In genomic region chr1:127548078-127548477, GRCm38 (mm10) we compare ENCODE assay signal across 24 mouse cellular contexts.
A peak's percentile ranks its signal among the peaks of the same experiment; 100 is the strongest.
DNase-seq lines count a peak whose midpoint lies in the region; ATAC-seq and TF ChIP-seq lines count a peak whose summit lies in the region.
"Had no signal": no experiment of that assay in that cellular context is flagged by ENCODE, and none has a peak within 500 bp of the region (broad histone marks: within the 10 kb centered on the region; RNA-seq: fewer than 3 reads in every experiment).

No protein-coding gene starts in this region.

- H3K4me1 ChIP-seq in forebrain, embryonic 12.5 days: no peaks in the 10 kb centered on the region; the same call in 1 of the 2 replicates
- H3K4me1 ChIP-seq in forebrain, embryonic 11.5 days (replicated peaks; ENCODE audit: control insufficient read depth, insufficient read depth, low read length): no peaks in the 10 kb centered on the region
- H3K4me1 ChIP-seq in forebrain, embryonic 16.5 days (replicated peaks; ENCODE audit: control insufficient read depth, insufficient read depth, low read length): no peaks in the 10 kb centered on the region
- H3K4me1 ChIP-seq in forebrain, postnatal 0 days (ENCODE audit: insufficient read depth): no peaks in the 10 kb centered on the region
- peaks cover 5% of the 10 kb centered on the region; the same call in 1 of the 2 replicates for H3K4me1 ChIP-seq in midbrain, embryonic 12.5 days
- H3K4me1 ChIP-seq in midbrain, embryonic 10.5 days: peaks cover 13% of the 10 kb centered on the region; the same call in 1 of the 2 replicates
- H3K4me1 ChIP-seq: heart, embryonic 12.5 days; intestine, embryonic 15.5 days had no signal

- no peaks in the 10 kb centered on the region for H3K9me3 ChIP-seq in forebrain, embryonic 12.5 days
- no peaks in the 10 kb centered on the region for H3K9me3 ChIP-seq in forebrain, embryonic 11.5 days (ENCODE audit: control insufficient read depth, low read length)
- no peaks in the 10 kb centered on the region for H3K9me3 ChIP-seq in forebrain, embryonic 16.5 days (ENCODE audit: control insufficient read depth, low read length)
- H3K9me3 ChIP-seq in forebrain, postnatal 0 days (ENCODE audit: low read length): no peaks in the 10 kb centered on the region
- no peaks in the 10 kb centered on the region for H3K9me3 ChIP-seq in midbrain, embryonic 12.5 days
- H3K9me3 ChIP-seq in midbrain, embryonic 10.5 days (replicated peaks): no peaks in the 10 kb centered on the region
- H3K9me3 ChIP-seq: heart, embryonic 12.5 days; heart, embryonic 15.5 days; hindbrain, embryonic 10.5 days; hindbrain, embryonic 13.5 days; intestine, embryonic 15.5 days had no signal

- TF ChIP-seq CTCF in forebrain, postnatal 0 days (IDR thresholded peaks at IDR 0.05; ENCODE audit: low read depth): no peak
- no peak for TF ChIP-seq CTCF in brain, embryonic 14.5 days (IDR thresholded peaks at IDR 0.05; ENCODE audit: borderline replicate concordance, extremely low read depth, insufficient read depth, insufficient read length)

- no peak overlapping the region for H3K4me2 ChIP-seq in forebrain, embryonic 12.5 days
- no peak overlapping the region for H3K4me2 ChIP-seq in forebrain, embryonic 11.5 days (ENCODE audit: low read depth, low read length, severe bottlenecking)
- no peak overlapping the region for H3K4me2 ChIP-seq in forebrain, embryonic 16.5 days (ENCODE audit: low read length)
- H3K4me2 ChIP-seq in forebrain, postnatal 0 days (ENCODE audit: low read depth): no peak overlapping the region
- H3K4me2 ChIP-seq in midbrain, embryonic 12.5 days (replicated peaks): no peak overlapping the region
- H3K4me2 ChIP-seq: heart, embryonic 12.5 days; heart, embryonic 15.5 days; hindbrain, embryonic 13.5 days; intestine, embryonic 15.5 days had no signal

- H3K27me3 ChIP-seq in forebrain, embryonic 12.5 days: peaks cover 10% of the 10 kb centered on the region; the same call in 1 of the 2 replicates
- no peaks in the 10 kb centered on the region for H3K27me3 ChIP-seq in forebrain, embryonic 11.5 days (ENCODE audit: control insufficient read depth, insufficient read depth, low read length)
- no peaks in the 10 kb centered on the region for H3K27me3 ChIP-seq in forebrain, embryonic 16.5 days (replicated peaks; ENCODE audit: control insufficient read depth, insufficient read depth, low read length)
- H3K27me3 ChIP-seq in forebrain, postnatal 0 days (ENCODE audit: insufficient read depth, low read length): 0 out of 2 replicates have a peak, but pooled peaks cover 3% of the 10 kb centered on the region
- no peaks in the 10 kb centered on the region for H3K27me3 ChIP-seq in midbrain, embryonic 12.5 days
- H3K27me3 ChIP-seq in midbrain, embryonic 10.5 days (ENCODE audit: low read depth, poor library complexity, severe bottlenecking): no peaks in the 10 kb centered on the region
- H3K27me3 ChIP-seq: heart, embryonic 12.5 days; heart, embryonic 15.5 days; intestine, embryonic 15.5 days had no signal

- ATAC-seq in forebrain, embryonic 12.5 days (ENCODE audit: low FRiP score): peak; percentile 41; the same call in 1 of the 2 replicates
- no peak for ATAC-seq in forebrain, embryonic 11.5 days (replicated peaks; ENCODE audit: low FRiP score)
- peak; percentile 20; the same call in 1 of the 2 replicates for ATAC-seq in forebrain, embryonic 16.5 days
- ATAC-seq in forebrain, postnatal 0 days: no peak
- peak; percentile 69 for ATAC-seq in midbrain, embryonic 12.5 days (ENCODE audit: low FRiP score, low read depth)
- ATAC-seq: activated CD4-positive, CD25-positive, alpha-beta regulatory T cell, adult 4 months; hindbrain, embryonic 16.5 days; intestine, embryonic 15.5 days had no signal

- H3K36me3 ChIP-seq in forebrain, embryonic 12.5 days (replicated peaks): no peaks in the 10 kb centered on the region
- H3K36me3 ChIP-seq in forebrain, embryonic 11.5 days (ENCODE audit: control insufficient read depth, insufficient read depth, low read length): no peaks in the 10 kb centered on the region
- H3K36me3 ChIP-seq in forebrain, embryonic 16.5 days (ENCODE audit: control insufficient read depth, insufficient read depth): no peaks in the 10 kb centered on the region
- no peaks in the 10 kb centered on the region for H3K36me3 ChIP-seq in forebrain, postnatal 0 days (ENCODE audit: insufficient read depth)
- no peaks in the 10 kb centered on the region for H3K36me3 ChIP-seq in midbrain, embryonic 12.5 days
- H3K36me3 ChIP-seq in midbrain, embryonic 10.5 days: no peaks in the 10 kb centered on the region
- H3K36me3 ChIP-seq: heart, embryonic 12.5 days; heart, embryonic 15.5 days; hindbrain, embryonic 10.5 days; hindbrain, embryonic 13.5 days; intestine, embryonic 15.5 days had no signal

- H3K9ac ChIP-seq in forebrain, embryonic 12.5 days: no peak overlapping the region
- H3K9ac ChIP-seq in forebrain, embryonic 11.5 days (ENCODE audit: low read length): no peak overlapping the region
- no peak overlapping the region for H3K9ac ChIP-seq in forebrain, embryonic 16.5 days (replicated peaks; ENCODE audit: low read depth, low read length)
- no peak overlapping the region for H3K9ac ChIP-seq in forebrain, postnatal 0 days
- no peak overlapping the region for H3K9ac ChIP-seq in midbrain, embryonic 12.5 days (replicated peaks)
- H3K9ac ChIP-seq: heart, embryonic 12.5 days; heart, embryonic 15.5 days; hindbrain, embryonic 13.5 days; intestine, embryonic 15.5 days had no signal

- WGBS in forebrain, embryonic 12.5 days: 47% methylated on average over 4 of the region's 4 CpGs
- 62% methylated on average over 4 of the region's 4 CpGs for WGBS in forebrain, embryonic 11.5 days
- WGBS in forebrain, embryonic 16.5 days: 30% methylated on average over 4 of the region's 4 CpGs
- WGBS in forebrain, postnatal 0 days: 38% methylated on average over 4 of the region's 4 CpGs
- WGBS in midbrain, embryonic 12.5 days: 32% methylated on average over 4 of the region's 4 CpGs
- WGBS in midbrain, embryonic 10.5 days: 60% methylated on average over 4 of the region's 4 CpGs

- no peak overlapping the region for H3K27ac ChIP-seq in forebrain, embryonic 12.5 days
- H3K27ac ChIP-seq in forebrain, embryonic 11.5 days (ENCODE audit: low read depth, low read length): no peak overlapping the region
- H3K27ac ChIP-seq in forebrain, embryonic 16.5 days (ENCODE audit: low read length): no peak overlapping the region
- no peak overlapping the region for H3K27ac ChIP-seq in forebrain, postnatal 0 days (ENCODE audit: low read depth, low read length)
- no peak overlapping the region for H3K27ac ChIP-seq in midbrain, embryonic 12.5 days (replicated peaks)
- no peak overlapping the region for H3K27ac ChIP-seq in midbrain, embryonic 10.5 days (replicated peaks)
- H3K27ac ChIP-seq: heart, embryonic 15.5 days; hindbrain, embryonic 10.5 days; hindbrain, embryonic 13.5 days; intestine, embryonic 15.5 days had no signal

- no peak for DNase-seq in forebrain, embryonic 11.5 days (ENCODE audit: low spot score)
- no peak for DNase-seq in forebrain, postnatal 0 days
- DNase-seq in midbrain, embryonic 10.5 days (ENCODE audit: low spot score): no peak
- DNase-seq in brain, embryonic 14.5 days (ENCODE audit: low read depth): peak; percentile 50
- no peak for DNase-seq in kidney, postnatal 10 days
- DNase-seq: adrenal gland, adult 8-10 months; adrenal gland, postnatal 25 days; cerebellum, adult 18-20 months; cerebellum, adult 9-10 months; cerebellum, postnatal 14 days; gastrocnemius, postnatal 10 days; gastrocnemius, postnatal 36 days; heart, postnatal 10 days; heart, postnatal 36 days had no signal

- no peak for TF ChIP-seq POLR2A in brain, embryonic 14.5 days (IDR thresholded peaks at IDR 0.05; ENCODE audit: borderline replicate concordance, extremely low read depth, insufficient read depth, insufficient read length, poor library complexity, severe bottlenecking)

- H3K4me3 ChIP-seq in forebrain, embryonic 12.5 days (replicated peaks): no peak overlapping the region
- no peak overlapping the region for H3K4me3 ChIP-seq in forebrain, embryonic 11.5 days (ENCODE audit: low read depth, low read length)
- no peak overlapping the region for H3K4me3 ChIP-seq in forebrain, embryonic 16.5 days (replicated peaks; ENCODE audit: low read length)
- no peak overlapping the region for H3K4me3 ChIP-seq in forebrain, postnatal 0 days (ENCODE audit: low read depth, low read length)
- H3K4me3 ChIP-seq in midbrain, embryonic 12.5 days: no peak overlapping the region
- no peak overlapping the region for H3K4me3 ChIP-seq in midbrain, embryonic 10.5 days
- H3K4me3 ChIP-seq: heart, embryonic 12.5 days; heart, embryonic 15.5 days; hindbrain, embryonic 10.5 days; hindbrain, embryonic 13.5 days; intestine, embryonic 15.5 days had no signal

Comparison
In these comparisons a context has a peak if more than half of its experiments do, and no peak if none do; other contexts are left out.
1. ATAC-seq: peak in forebrain, embryonic 12.5 days (single experiment), forebrain, embryonic 16.5 days (single experiment) and midbrain, embryonic 12.5 days (single experiment); none in forebrain, embryonic 11.5 days (single experiment) and forebrain, postnatal 0 days (single experiment).